Mouse (Mus musculus): ENCODE measurements around the gene Endou. TPM values are rescaled to one million over a fixed set of nuclear protein-coding genes. Genes with fewer than 3 reads are reported as not detected.

Endou gene
- 1 to 10 TPM in 1 of 2 experiments, under 1 TPM in 1; 0.81 to 1.7 TPM for total RNA-seq (2021)
- long read RNA-seq, experiment 1 = 0 reads
- long read RNA-seq, experiment 2 = 0 reads

DNA sequence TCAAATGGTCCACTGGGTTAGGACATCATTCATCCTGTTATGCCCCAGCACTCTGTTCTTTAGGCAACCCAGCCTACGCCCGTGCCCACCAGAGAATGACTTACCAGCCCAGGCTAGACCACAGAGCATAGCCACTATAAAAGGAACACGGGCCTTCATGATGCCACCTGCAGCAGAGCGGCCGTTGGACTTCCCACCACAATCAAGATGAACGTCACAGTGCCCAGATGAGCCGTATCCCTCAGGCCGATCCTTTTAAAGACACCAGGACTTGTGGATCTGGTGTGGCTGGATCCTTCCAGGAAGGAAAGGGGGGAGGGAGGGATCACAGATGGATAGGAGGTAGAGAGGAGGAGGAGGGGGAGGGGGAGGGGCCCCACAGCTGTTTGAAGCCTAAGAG is at the start of gene Endou:
Gene Endou, minus strand, starts transcription at position 229 of the 400 bp plus-strand sequence.
- no peak for DNase-seq (ENCODE audit: low spot score in 2 of 2)

GRCm38 (mm10) chr15:97780611-97781031 is 49.5 kb upstream of the Endou start:
- no peak for DNase-seq (ENCODE audit: low spot score in 2 of 2)

- DNase-seq (ENCODE audit: low spot score in 2 of 2) = no peak
Observed at GRCm38 (mm10) chr15:97779576-97779975, 48.4 kb upstream of the Endou start.

GRCm38 (mm10) chr15:97778311-97779098 is 47.4 kb upstream of the Endou start, which contains the start of gene Slc48a1:
Gene Slc48a1, plus strand, starts transcription at chr15:97778520.
- no peak for DNase-seq (ENCODE audit: low spot score in 2 of 2)

GRCm38 (mm10) chr15:97776919-97777318 is 45.8 kb upstream of the Endou start:
- DNase-seq (ENCODE audit: low spot score in 2 of 2) = no peak

GRCm38 (mm10) chr15:97776514-97776913 is 45.4 kb upstream of the Endou start:
- DNase-seq (ENCODE audit: low spot score in 2 of 2) = peak in 1 of 2 experiments; percentile 73

DNA sequence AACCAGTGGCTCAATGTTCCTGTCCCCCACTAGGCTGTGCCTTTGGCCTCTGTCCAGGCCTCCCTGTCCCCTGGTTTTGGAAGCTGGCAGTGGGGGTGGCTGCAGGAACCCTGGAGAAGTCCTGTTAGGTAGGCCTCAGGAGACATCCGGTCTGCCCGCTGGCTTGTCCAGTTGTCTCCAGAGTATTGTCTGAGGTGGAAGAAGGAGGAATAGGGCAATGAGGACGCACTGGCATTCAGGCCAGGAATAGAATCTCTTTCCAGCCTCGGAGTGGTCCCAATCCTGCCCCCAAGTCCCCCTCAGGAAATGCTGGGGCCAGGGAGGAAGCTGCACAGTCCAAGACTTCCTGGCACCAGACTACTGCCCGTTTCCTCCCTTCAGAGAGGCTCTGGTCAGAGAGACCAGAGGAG is 42.8 kb upstream of the Endou start:
- no peak for DNase-seq (ENCODE audit: low spot score in 2 of 2)

GRCm38 (mm10) chr15:97773108-97773507 is 42.0 kb upstream of the Endou start:
- DNase-seq (ENCODE audit: low spot score in 2 of 2) = no peak

DNA sequence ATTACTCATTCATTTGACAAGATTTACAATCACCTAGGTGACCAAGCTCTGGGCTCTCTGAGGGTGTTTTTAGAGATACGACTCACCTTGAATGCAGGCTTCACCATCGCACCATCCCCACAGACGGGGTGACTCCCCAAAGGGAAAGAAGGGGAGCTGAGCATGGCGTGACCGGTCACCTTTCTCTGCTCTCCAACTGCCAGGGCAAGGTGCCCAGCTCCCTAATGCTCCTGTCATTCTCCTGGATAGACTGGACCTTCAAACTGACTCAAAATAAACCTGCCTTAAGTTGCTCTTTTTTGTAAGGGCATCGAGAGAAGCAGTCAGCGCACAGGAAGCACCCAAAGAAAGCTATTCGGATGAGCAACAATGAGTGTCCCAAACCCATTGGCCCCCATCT is 39.1 kb upstream of the Endou start:
- DNase-seq (ENCODE audit: low spot score in 2 of 2) = no peak

DNA sequence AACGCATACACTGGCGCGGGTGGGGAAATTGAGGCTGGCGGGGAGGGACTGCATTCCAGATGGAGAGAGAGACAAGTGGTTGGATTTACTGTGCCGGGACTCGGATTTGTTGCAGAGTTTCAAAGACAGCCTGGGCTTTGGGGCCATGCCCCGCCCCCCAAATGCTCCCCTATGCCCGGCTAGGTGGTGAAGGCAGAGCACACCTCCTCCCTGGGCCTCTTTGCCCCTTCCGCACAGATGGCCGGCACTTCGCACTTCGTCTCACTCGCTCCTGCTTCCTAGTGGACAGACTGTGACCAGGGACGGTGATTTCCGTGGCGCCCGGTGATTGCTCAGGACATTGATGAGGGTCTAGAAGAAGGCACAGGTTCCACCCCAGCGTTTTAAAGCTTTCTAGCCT is 37.1 kb upstream of the Endou start:
- no peak for DNase-seq (ENCODE audit: low spot score in 2 of 2)

- peak; percentile 78 to 85 for DNase-seq (ENCODE audit: low spot score in 2 of 2)
Observed at GRCm38 (mm10) chr15:97767280-97768186, 36.4 kb upstream of the Endou start, which contains the start of gene Rapgef3. Gene Rapgef3, minus strand, starts transcription at chr15:97767972.

DNA sequence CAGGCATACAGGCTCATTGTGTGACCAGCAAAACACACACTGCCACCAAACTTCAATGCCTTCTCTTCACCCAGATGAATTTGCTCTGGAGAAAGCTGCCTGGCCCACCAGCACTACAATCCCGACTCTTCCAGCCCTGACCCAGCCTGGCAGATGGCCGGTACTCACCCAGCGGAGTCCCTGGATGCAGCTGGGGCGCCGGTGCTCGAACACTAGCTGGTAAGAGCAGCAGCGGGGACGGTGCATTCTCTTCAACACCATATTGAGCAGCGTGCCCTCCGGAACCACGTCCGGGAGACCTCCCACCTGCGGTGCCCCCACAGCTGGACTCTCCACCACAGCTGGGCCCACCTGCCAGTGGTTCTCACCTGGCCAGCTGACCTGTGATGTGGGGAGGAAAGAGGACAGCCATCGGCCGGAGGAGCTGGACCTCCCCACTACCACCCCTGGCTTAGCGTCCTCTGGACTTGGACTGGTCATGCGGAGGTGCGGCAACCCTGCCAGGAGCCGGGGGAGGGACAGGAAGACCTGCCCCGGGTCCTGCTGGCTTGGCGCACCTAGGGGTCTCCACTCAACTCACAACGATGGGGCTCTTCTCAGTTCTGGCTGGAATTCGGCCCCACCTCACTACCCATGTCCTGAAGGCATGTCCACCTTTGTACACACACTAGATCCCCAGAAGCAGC is 35.6 kb upstream of the Endou start:
- no peak for DNase-seq (ENCODE audit: low spot score in 2 of 2)

DNA sequence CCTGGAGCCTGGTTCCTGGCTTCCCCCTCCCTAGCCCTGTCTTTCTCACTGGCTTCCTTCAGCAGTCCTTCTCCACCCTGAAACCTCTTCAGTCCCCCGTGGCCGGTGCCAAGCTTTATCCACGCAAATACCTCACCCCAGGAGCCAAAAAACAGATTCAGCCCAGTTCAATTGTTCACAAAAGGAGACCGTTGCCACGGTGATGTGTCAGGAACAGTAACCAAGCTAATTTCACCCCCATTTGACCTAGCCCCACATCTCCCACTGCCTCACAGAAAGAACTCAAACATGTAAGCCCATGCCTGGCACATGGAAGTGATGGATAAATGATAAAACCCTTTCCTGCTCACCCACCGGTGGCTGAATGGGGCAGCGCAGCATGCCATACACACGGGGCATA is 35.1 kb upstream of the Endou start:
- DNase-seq (ENCODE audit: low spot score in 2 of 2) = peak in 1 of 2 experiments; percentile 62

GRCm38 (mm10) chr15:97765090-97765794 is 34.1 kb upstream of the Endou start:
- no peak for DNase-seq (ENCODE audit: low spot score in 2 of 2)

DNA sequence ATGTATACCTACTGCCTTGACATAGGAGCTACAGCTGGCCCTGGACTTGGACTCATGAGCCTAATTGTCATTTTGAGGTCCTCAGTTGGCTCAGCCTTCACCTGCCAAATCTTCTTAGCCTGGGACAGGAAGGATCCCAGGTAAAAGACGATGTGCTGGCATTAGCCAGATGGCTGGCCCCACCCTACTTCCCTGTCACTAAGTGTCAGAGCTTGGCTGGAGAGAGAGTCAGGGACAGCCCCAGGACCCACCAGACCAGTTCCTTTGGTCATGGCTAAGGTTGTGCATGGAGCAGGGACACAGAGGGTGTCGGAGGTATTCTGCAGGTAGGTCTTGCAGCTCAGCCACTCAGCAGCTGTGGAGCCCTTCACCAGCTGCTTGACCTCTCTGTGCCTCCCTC is 33.4 kb upstream of the Endou start:
- no peak for DNase-seq (ENCODE audit: low spot score in 2 of 2)

DNA sequence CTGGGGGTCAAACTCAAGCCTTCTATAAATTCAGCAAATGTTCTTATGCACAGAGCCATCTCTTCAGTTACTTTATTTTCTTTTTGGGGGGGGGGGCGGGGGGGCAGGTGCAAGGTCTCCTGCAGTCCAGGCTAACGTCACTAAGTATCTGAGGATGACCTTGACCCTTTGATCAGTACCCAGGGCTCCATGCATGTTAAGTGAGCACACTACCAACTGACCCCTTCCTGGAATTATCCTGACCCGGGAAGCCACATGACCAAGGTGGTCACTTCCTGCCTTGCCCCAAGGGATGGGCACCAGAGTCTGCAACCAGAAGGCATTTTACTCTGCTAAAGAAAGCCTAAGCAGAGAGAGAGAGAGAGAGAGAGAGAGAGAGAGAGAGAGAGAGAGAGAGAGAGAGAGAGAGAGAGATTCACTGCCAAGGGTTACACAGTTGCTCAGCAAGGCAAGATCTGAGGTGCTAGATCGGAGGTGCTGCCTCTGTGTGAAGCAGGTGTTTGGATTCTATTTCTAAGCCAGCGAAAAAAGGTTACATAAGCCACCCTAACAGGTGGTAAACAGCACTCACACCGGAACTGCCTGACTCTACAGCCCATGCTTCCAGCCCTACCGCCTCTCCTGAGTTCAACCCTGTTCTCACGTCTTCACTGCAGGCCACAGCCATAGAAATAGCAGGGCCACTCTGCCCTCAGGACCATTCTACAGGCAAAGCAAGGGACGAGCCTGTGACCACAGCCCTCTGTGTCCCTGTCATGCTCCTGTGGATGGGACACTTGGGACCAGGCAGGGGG is 32.3 kb upstream of the Endou start:
- no peak for DNase-seq (ENCODE audit: low spot score in 2 of 2)

- DNase-seq (ENCODE audit: low spot score in 2 of 2) = no peak
Observed at GRCm38 (mm10) chr15:97762733-97763132, 31.6 kb upstream of the Endou start.

- no peak for DNase-seq (ENCODE audit: low spot score in 2 of 2)
Observed at GRCm38 (mm10) chr15:97761438-97761837, 30.3 kb upstream of the Endou start.

DNA sequence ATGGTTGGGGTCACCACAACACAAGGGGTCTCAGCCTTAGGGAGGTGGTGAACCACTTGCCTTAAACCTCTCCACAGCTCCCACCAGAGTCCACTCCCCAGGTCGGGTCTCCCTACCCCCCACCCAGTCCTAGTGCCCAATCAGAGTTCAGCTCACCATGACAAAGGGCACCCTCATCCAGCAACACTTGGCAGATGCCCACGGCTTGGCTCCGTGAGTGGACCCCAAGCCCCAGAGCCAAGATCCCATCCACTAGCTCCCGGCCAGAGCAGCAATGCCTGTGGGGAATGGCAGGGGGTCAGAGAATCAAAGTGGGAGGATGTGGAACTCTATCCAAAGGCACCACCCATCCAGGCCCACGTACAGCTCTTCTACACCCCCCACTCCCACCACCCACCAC is 29.8 kb upstream of the Endou start:
- no peak for DNase-seq (ENCODE audit: low spot score in 2 of 2)

GRCm38 (mm10) chr15:97760006-97760405 is 28.9 kb upstream of the Endou start:
- peak; percentile 64 to 75 for DNase-seq (ENCODE audit: low spot score in 2 of 2)

Data from layer of hippocampus, postnatal 14 days (tissue).